Mouse (Mus musculus) embryonic facial prominence, embryonic 14.5 days (tissue): ENCODE measurements around the gene Mtss1l. TPM values are rescaled to one million over a fixed set of nuclear protein-coding genes. Genes with fewer than 3 reads are reported as not detected.
"Not testable (repeated sequence)": the region's sequence is repeated elsewhere in the genome, so short reads cannot be mapped to it uniquely, and the experiment has no call there.

ENCODE experiments used
- ATAC-seq: fragments of 200-750 bp; cut with Nextera tagmentation; 2 replicates; pipeline ENCODE4 v1.8.0; 2017; ENCODE audit warnings: low read depth, moderate number of reproducible peaks, moderate TSS enrichment
- DNase-seq: peaks from one replicate; pipeline ENCODE4 v3.0.0-alpha.2; 2015; ENCODE audit warnings: low spot score
- H3K27ac ChIP-seq: fragments of 300-500 bp; sonication (generic); replicated peaks from 2 replicates; pipeline ENCODE4 v1.5.1; 2014; ENCODE audit warnings: low read depth, mild to moderate bottlenecking, low read length, moderate library complexity
- H3K27me3 ChIP-seq: fragments of 300-500 bp; sonication (generic); replicated peaks from 2 replicates; pipeline ENCODE4 v1.6.1; 2014; ENCODE audit warnings: low read length; ENCODE audit not compliant: control insufficient read depth, insufficient read depth
- H3K36me3 ChIP-seq: fragments of 300-500 bp; sonication (generic); 2 replicates; pipeline ENCODE4 v1.6.1; 2014; ENCODE audit warnings: low read length, mixed read lengths; ENCODE audit not compliant: control insufficient read depth, insufficient read depth
- H3K4me1 ChIP-seq: fragments of 300-500 bp; sonication (generic); 2 replicates; pipeline ENCODE4 v1.6.1; 2014; ENCODE audit warnings: antibody characterized with exemption, low read length; ENCODE audit not compliant: control insufficient read depth, insufficient read depth
- H3K4me2 ChIP-seq: fragments of 300-500 bp; sonication (generic); 2 replicates; pipeline ENCODE4 v1.6.1; 2014; ENCODE audit warnings: low read depth, mild to moderate bottlenecking, low read length, moderate library complexity, mixed read lengths
- H3K4me3 ChIP-seq: fragments of 300-500 bp; sonication (generic); 2 replicates; pipeline ENCODE4 v1.5.1; 2014; ENCODE audit warnings: low read depth, mild to moderate bottlenecking, low read length
- H3K9ac ChIP-seq: fragments of 300-500 bp; sonication (generic); 2 replicates; pipeline ENCODE4 v1.6.1; 2014; ENCODE audit warnings: low read depth, mild to moderate bottlenecking, low read length, moderate library complexity, mixed read lengths
- H3K9me3 ChIP-seq: fragments of 300-500 bp; sonication (generic); 2 replicates; pipeline ENCODE4 v1.6.1; 2016; ENCODE audit warnings: low read length; ENCODE audit not compliant: control insufficient read depth
- WGBS: fragments of 180-500 bp; shearing (Covaris S2); extraction: QIAGEN DNeasy Blood & Tissue Kit; methylation state at CpG from one replicate; pipeline ENCODE4 v1.1.7; 2014; 5-methylcytosine and 5-hydroxymethylcytosine counted together
- polyA plus RNA-seq: library from polyadenylated mRNA; unstranded; fragments of >200 nt; fragmentation: Nextera tagmentation; extraction: Ambion mirVana; gene quantifications from 2 replicates; pipeline ENCODE4 v1.2.1, GENCODE M21; 2014

The Mtss1l gene
- polyA plus RNA-seq, 1 experiment from 2014 or later, result 13.8 TPM

GRCm38 (mm10) chr8:110785366-110785765 is 64.1 kb downstream of the Mtss1l start:
- DNase-seq (no peak), ATAC-seq (no peak)

GRCm38 (mm10) chr8:110786501-110786900 is 65.2 kb downstream of the Mtss1l start:
- not testable (repeated sequence) for H3K27ac ChIP-seq, H3K4me3 ChIP-seq, H3K4me2 ChIP-seq, H3K9me3 ChIP-seq, DNase-seq, H3K27me3 ChIP-seq, H3K36me3 ChIP-seq, H3K9ac ChIP-seq, ATAC-seq
- peaks cover 11% of the 10 kb centered on the region; the same call in 1 of the 2 replicates for H3K4me1 ChIP-seq
- 70% methylated on average over 7 of the region's 7 CpGs for WGBS

More at GRCm38 (mm10) chr8:110785366-110785765, 64.1 kb downstream of the Mtss1l start:
- Histone ChIP-seq H3K27ac (no peak overlapping the region), H3K4me3 (no peak overlapping the region), H3K27me3 (no peaks in the 10 kb centered on the region), H3K4me1 (peaks cover 11% of the 10 kb centered on the region; the same call in 1 of the 2 replicates), H3K9me3 (no peaks in the 10 kb centered on the region), H3K36me3 (no peaks in the 10 kb centered on the region), H3K4me2 (no peak overlapping the region), H3K9ac (no peak overlapping the region)
- WGBS, result 46% methylated on average over 2 of the region's 2 CpGs

DNA sequence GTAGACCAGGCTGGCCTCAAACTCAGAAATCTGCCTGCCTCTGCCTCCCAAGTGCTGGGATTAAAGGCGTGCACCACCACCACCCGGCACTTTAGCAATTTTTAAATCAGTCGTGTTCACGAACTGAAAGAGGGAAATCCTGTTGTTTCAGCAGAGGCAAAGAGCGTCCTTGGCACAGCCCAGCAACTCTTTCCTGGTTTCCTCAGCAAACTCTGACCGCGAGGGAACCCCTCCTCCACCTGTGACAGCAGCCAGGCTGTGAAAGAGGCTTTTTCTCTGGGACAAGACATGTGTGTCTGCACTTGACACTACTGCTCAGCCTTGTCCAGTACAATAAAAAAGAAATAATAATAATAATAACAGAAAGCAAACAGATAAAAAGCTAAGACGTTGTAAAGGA is 65.7 kb downstream of the Mtss1l start:
- peaks cover 11% of the 10 kb centered on the region; the same call in 1 of the 2 replicates for H3K4me1 ChIP-seq
- H3K27ac ChIP-seq, result no peak overlapping the region
- no peaks in the 10 kb centered on the region for H3K9me3 ChIP-seq
- WGBS, result 77% methylated on average over 8 of the region's 8 CpGs
- no peak overlapping the region for H3K4me3 ChIP-seq
- DNase-seq (no peak), ATAC-seq (no peak)
- no peak overlapping the region for H3K9ac ChIP-seq
- no peaks in the 10 kb centered on the region for H3K36me3 ChIP-seq
- H3K4me2 ChIP-seq, result no peak overlapping the region
- no peaks in the 10 kb centered on the region for H3K27me3 ChIP-seq

DNA sequence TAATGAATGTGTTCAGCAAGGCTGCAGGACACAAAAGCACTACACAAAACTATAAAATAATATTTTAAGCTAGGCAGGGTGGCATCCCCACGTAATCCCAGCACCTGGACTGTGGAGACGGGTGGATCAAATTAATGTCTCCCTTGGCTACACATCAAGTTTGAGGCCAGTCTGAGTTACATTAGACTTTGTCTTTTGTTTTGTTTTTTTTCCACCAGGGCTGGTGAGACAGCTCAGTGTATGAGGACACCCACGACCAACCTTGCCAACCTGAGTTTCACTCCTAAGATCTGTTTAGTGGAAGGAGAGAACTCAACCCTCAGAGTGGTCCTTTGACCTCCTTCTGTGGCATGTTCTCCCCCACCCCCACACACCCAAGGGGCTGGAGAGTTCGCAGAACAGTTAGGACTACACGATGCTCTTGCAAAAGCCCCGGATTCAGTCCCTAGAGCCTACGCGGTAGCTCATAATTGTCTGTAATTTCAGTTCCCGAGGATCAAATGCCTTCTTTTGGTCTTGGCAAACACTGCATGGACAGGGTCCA is 66.2 kb downstream of the Mtss1l start:
- peaks cover 11% of the 10 kb centered on the region; the same call in 1 of the 2 replicates for H3K4me1 ChIP-seq
- no peaks in the 10 kb centered on the region for H3K9me3 ChIP-seq
- no peak overlapping the region for H3K27ac ChIP-seq
- no peaks in the 10 kb centered on the region for H3K36me3 ChIP-seq
- H3K4me2 ChIP-seq, result no peak overlapping the region
- WGBS, result 64% methylated on average over 9 of the region's 9 CpGs
- ATAC-seq (no peak), DNase-seq (no peak)
- no peak overlapping the region for H3K4me3 ChIP-seq
- H3K27me3 ChIP-seq, result no peaks in the 10 kb centered on the region
- no peak overlapping the region for H3K9ac ChIP-seq

- ATAC-seq, result no peak
- WGBS, result 46% methylated on average over 12 of the region's 12 CpGs
Observed at GRCm38 (mm10) chr8:110788981-110789380, 67.7 kb downstream of the Mtss1l start.

DNA sequence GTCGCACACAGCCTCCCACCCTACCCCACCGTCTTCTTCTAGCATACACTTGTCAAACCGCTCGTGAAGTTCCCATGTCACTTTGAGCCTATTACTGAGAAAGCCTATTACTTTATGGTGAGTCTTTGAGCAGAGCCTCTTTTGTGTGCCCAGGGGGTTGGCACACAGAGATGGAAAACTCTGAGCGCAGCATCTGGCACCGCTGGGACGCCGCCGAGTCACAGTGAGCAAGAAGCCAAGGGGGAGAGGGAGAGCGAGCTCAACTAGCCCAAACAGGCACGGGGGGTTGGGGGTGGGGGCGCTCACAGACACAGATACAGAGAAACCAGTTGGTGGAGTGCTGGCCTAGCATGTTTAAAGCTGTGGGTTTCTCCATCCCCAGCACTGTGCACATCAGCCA is 68.3 kb downstream of the Mtss1l start:
- DNase-seq, result no peak
- H3K9ac ChIP-seq, result no peak overlapping the region
- no peak overlapping the region for H3K27ac ChIP-seq
- no peaks in the 10 kb centered on the region for H3K27me3 ChIP-seq
- no peaks in the 10 kb centered on the region for H3K9me3 ChIP-seq
- H3K4me1 ChIP-seq, result peaks cover 17% of the 10 kb centered on the region
- no peak overlapping the region for H3K4me3 ChIP-seq
- WGBS, result 36% methylated on average over 12 of the region's 12 CpGs
- ATAC-seq, result peak; percentile 38; the same call in 1 of the 2 replicates
- H3K4me2 ChIP-seq, result no peak overlapping the region
- H3K36me3 ChIP-seq, result no peaks in the 10 kb centered on the region

More at GRCm38 (mm10) chr8:110788981-110789380, 67.7 kb downstream of the Mtss1l start:
- Histone ChIP-seq H3K4me2 (no peak overlapping the region), H3K9ac (no peak overlapping the region), H3K9me3 (no peaks in the 10 kb centered on the region), H3K36me3 (no peaks in the 10 kb centered on the region), H3K27me3 (no peaks in the 10 kb centered on the region), H3K4me3 (no peak overlapping the region), H3K27ac (no peak overlapping the region), H3K4me1 (peaks cover 17% of the 10 kb centered on the region)
- no peak for DNase-seq

DNA sequence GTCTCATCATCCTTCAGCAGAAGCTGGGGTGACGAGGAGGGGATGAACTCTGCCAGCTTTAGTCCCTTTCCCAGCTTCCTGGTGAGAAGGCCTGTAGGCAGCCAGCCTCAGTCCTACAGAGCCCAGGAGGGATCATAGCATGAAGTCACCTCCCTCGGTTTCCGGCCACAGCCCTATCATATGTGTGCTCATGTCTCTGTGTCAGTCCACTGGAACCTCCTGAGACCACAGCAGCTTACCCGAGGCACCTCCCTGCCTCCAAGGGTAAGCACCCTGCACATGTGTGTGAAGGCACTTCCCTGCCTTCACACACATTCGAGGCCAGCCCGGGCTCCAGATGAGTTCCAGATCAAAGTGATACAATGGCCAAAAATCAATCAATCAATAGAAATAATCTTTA is 69.0 kb downstream of the Mtss1l start:
- no peak overlapping the region for H3K27ac ChIP-seq

More for the DNA sequence above, 69.0 kb downstream of the Mtss1l start:
- ATAC-seq (no peak), DNase-seq (no peak)
- Histone ChIP-seq H3K36me3 (no peaks in the 10 kb centered on the region), H3K4me1 (peaks cover 17% of the 10 kb centered on the region), H3K4me2 (no peak overlapping the region), H3K4me3 (no peak overlapping the region), H3K9me3 (no peaks in the 10 kb centered on the region), H3K27me3 (no peaks in the 10 kb centered on the region), H3K9ac (no peak overlapping the region)
- WGBS, result 63% methylated on average over 6 of the region's 6 CpGs

Other genes starting within 250 kb of the Mtss1l start
- gene Vac14, start 102.9 kb upstream of the Mtss1l start, polyA plus RNA-seq, result 17.7 and 21.1 TPM in 2 replicates
- 1.4 and 1.7 TPM in 2 replicates for gene Il34, start 84.4 kb downstream of the Mtss1l start, polyA plus RNA-seq
- 69.8 and 77.9 TPM in 2 replicates for gene Cog4, start 125.1 kb downstream of the Mtss1l start, polyA plus RNA-seq
- gene Sf3b3, start 125.3 kb downstream of the Mtss1l start, polyA plus RNA-seq, result 127 and 139 TPM in 2 replicates
- gene Fuk, start 181.0 kb downstream of the Mtss1l start, polyA plus RNA-seq, result 7.6 and 9.2 TPM in 2 replicates
- 19.4 and 20.8 TPM in 2 replicates for gene St3gal2, start 198.4 kb downstream of the Mtss1l start, polyA plus RNA-seq